Mouse (Mus musculus): ENCODE measurements around the gene Aes. TPM values are rescaled to one million over a fixed set of nuclear protein-coding genes. Genes with fewer than 3 reads are reported as not detected.

The Aes gene
- polyA plus RNA-seq, 1 experiment from 2014 or later: 683 TPM

DNA sequence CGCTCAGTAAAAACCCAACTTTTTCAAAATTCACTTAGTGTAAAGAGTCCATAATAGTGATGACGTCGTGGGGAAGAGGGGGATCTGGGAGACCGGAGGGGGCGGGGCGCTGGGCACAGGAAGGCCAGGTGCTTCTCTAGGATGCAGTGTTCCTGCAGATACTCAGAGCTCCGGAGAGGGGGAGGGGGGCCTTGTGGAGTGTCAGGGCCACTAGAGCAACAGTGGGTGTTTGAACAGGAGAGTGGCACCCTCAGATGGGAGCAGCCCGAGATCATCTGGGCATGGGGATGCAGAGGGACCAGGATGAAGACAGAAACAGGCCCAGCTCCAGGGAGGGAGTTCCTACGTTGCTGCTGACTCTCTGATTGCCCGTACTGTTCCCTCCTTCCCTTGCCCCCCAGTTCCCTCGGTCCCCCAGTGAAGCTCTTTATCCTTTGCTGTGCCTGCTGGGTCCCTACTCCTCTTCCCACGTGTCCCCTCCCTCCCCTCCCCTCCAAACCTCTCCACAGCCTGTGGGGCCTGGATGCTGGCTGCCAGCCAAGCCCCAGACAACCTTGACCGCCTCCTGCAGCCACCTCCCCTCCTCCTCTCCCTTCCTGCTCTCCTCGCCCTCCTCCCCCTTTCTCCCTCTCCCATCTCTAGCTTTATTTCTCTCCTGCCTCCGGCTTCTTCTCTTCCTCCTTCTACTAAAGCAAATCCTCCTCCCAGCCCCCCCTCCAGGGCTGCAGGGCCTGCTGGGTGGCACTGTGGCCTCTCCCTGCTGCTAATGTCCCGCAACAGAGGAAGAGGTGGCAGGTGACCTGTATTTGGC lies 9.3 kb downstream of the Aes start:
- DNase-seq (ENCODE audit: low spot score): peak; percentile 4

- DNase-seq (ENCODE audit: low spot score): peak; percentile 4
Observed at GRCm38 (mm10) chr10:81569507-81570237, 10.4 kb downstream of the Aes start.

- DNase-seq (ENCODE audit: low spot score): peak; percentile 13
Observed at GRCm38 (mm10) chr10:81570238-81570800, 11.0 kb downstream of the Aes start.

DNA sequence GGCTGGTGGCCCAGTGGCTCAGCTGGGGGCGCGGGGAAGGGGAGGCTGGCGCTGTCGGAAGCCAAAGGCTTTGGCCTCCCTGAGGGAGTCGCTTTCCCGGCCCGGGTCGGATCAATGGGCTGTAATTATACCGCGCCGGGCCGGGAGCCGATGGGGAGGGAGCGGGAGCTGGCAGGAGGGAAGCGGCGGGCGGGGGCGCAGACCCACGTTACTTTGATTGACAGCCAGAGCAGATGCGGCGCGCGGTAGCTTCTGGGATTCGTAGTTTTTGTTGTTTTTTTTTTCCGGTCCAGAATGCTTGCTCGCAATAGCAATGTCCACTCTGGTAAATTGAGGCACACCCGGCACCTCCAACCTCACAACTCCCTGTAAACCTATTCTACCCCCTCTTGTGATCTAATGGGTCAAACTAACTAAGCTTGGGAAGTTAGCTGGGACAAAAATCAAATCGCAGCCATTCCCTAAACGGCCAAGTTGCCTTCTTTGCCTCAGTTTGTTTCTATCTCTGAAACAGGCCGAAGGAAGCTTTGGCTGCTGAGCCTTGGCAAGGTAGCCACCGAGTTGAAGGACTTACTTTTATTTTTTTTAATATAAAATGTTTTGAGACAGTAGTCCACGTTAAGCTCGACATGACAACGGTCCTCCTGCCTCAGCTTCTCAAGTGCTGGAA lies 11.7 kb downstream of the Aes start:
- DNase-seq (ENCODE audit: low spot score): peak; percentile 87

GRCm38 (mm10) chr10:81571501-81571876 lies 12.2 kb downstream of the Aes start:
- DNase-seq (ENCODE audit: low spot score): peak; percentile 97

GRCm38 (mm10) chr10:81572133-81572671 lies 12.9 kb downstream of the Aes start:
- DNase-seq (ENCODE audit: low spot score): peak; percentile 6

GRCm38 (mm10) chr10:81572975-81573374 lies 13.7 kb downstream of the Aes start:
- DNase-seq (ENCODE audit: low spot score): peak; percentile 1

DNA sequence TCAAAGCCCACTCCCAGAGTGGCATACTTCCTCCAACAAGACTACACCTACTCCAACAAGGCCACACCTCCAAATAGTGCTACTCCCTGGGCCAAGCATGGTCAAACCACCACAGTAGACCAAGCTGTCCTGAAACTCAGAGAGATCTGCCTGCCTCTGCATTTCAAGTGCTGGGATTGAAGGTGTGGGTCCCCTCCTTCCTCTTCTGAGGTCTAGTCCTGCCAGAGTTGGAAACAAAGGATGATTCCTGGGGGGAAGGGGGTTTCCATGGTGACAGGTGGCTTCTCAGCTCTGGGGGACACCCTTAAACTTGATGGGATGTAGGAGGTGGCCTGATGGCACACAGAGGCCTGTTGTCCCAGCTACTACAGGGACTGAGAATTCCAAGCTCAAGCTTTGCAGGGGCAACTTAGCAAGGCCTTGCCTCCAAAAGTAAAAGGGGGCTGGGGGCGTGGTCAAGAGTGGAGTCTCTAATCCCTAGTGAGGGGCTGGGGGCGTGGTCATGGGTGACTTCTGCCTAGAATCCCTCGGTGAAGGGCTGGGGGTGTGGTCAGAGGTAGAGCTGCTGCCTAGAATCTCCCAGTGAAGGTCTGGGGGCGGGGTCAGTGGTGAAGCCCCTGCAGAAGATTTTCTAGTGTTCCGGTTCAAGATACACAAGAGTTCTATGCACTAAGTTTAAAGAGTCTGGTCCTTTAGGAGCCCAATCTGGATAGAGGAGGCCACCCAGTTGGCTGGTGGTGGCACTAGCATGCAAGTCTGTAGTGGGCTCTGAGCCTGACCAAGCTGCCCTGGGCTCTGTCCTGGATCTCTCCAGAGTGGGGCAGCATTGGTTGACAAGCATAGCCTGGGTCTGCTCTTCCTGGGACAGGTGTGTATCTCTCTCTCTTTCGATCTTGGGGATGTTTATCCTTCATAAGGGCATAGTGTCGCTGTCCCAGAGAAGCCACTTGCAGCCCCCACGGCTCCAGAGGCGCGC lies 15.1 kb downstream of the Aes start, which contains the start of gene Tle2:
Tle2 (plus strand) TSS at position 481 of the 976 bp plus-strand sequence.
- peak; percentile 14 for DNase-seq (ENCODE audit: low spot score)

- no peak for DNase-seq (ENCODE audit: low spot score)
Observed at GRCm38 (mm10) chr10:81575208-81575631, 15.9 kb downstream of the Aes start.

DNA sequence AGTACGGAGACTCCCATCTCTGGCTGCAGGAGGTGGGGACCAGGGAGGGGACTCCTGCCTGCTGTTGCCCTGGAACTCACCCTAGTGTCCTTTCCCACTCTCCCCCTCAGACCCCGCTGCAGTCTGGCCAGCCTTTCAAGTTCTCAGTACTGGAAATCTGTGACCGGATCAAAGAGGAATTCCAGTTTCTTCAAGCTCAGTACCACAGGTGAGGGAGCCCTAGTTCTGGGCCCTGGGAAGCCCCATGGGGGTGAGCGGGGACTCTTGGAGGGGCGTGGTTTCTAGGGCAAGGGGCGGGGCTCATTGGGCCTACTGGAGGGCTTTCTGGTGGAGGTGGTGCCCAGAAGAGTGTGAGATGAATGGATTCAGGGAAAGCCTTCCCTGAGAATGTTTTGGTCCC lies 16.4 kb downstream of the Aes start:
- no peak for DNase-seq (ENCODE audit: low spot score)

GRCm38 (mm10) chr10:81579967-81580366 lies 20.7 kb downstream of the Aes start:
- no peak for DNase-seq (ENCODE audit: low spot score)

DNA sequence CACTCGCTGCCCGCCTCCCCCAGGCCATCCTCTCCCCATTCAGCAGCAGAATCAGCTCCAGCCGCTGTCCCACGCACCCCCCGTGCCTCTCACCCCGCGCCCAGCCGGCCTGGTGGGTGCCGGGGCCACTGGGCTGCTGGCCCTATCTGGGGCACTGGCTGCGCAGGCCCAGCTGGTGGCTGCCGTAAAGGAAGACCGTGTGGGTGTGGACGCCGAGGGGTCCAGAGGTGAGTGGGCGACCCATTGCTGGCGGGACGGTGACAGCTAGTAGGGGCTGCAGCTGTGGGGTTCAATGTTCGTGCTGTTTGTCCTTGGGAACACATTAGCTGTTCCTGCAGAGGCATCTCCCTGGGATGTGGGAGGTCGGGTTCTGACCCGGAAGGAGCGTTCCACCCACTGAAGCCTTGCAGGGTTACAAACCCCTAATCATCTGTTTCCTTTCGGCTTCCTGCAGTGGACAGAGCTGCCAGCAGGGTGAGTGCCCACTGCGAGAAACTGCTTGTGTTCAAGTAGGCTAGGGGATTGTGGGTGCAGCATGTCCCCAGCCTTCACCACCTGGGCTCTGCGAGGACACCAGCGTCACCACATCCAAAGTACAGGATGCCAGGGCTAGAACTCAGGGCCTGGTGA lies 21.3 kb downstream of the Aes start:
- DNase-seq (ENCODE audit: low spot score): no peak

DNA sequence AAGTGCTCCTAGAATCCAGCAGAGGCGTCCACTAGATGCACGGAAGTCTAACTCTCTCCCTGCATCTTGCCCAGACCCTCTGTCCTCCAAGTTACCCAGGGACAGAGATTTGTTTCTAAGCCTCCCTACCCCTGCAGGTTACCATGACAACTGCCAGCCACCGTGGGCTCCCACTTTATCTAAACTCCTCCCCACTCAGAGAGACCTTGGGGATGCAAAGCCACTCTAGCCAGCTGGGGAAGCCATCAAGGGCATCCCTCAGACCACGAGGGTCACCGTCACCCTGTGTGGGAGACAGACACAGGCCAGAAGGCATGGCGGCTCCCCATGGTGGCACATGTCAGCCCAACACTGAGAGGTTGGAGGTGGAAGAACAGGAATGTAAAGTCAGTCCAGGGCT lies 24.1 kb downstream of the Aes start:
- no peak for DNase-seq (ENCODE audit: low spot score)

GRCm38 (mm10) chr10:81588739-81589138 lies 29.5 kb downstream of the Aes start:
- DNase-seq (ENCODE audit: low spot score): no peak

DNA sequence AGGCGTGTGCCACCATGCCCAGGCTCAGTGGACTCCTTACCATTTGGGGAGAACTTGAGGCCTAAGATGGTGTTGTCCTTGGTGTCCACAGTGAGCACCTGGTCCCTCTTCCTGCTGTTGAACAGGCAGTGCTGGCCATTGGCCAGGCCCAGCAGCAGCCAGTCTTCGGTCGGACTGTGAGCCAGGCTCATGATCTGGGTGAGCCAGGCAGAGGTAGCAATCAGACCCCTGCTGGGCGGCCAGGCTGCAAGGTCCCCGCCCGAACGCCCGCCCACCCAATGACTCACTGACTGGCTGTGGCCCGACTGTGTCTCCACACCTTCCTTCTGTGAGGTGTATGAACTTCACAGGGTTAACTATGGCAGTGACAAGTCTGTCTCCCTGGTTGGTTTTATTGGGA lies 32.6 kb downstream of the Aes start:
- DNase-seq (ENCODE audit: low spot score): no peak

- no peak for DNase-seq (ENCODE audit: low spot score)
Observed at GRCm38 (mm10) chr10:81592631-81593030, 33.3 kb downstream of the Aes start.

DNA sequence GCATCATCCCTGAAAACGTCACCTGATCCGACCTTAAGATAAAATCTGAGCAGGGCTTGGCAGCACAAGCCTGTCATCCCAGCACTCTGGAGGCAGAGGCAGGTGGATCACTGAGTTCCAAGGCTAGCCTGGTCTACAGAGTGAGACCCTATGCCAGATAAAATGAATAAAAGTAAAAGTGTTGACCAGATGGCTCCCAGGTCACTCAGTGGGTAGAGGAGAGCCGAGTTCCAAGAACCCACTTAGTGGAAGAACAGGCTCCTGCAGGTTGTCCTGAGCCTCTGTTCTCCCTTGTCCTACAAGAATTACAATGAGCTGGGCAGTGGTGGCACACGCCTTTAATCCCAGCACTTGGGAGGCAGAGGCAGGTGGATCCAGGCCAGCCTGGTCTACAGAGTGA lies 33.9 kb downstream of the Aes start:
- no peak for DNase-seq (ENCODE audit: low spot score)

GRCm38 (mm10) chr10:81593935-81594334 lies 34.6 kb downstream of the Aes start:
- no peak for DNase-seq (ENCODE audit: low spot score)

GRCm38 (mm10) chr10:81595599-81595998 lies 36.3 kb downstream of the Aes start:
- no peak for DNase-seq (ENCODE audit: low spot score)

- DNase-seq (ENCODE audit: low spot score): no peak
Observed at GRCm38 (mm10) chr10:81596611-81597010, 37.3 kb downstream of the Aes start.

Measured in thymus, postnatal 0 days (tissue).